Mouse (Mus musculus) kidney, postnatal 0 days (tissue): ENCODE results near the gene Crym. TPM values are rescaled to one million over a fixed set of nuclear protein-coding genes. Genes with fewer than 3 reads are reported as not detected.

Source experiments
- ATAC-seq: fragments of 200-750 bp; cut with Nextera tagmentation; replicated peaks from 2 replicates; pipeline ENCODE4 v1.8.0; 2017; ENCODE audit warnings: low read depth, moderate number of reproducible peaks, moderate TSS enrichment, moderate library complexity; ENCODE audit not compliant: low FRiP score
- DNase-seq: peaks from one replicate; pipeline ENCODE4 v3.0.0-alpha.2; 2016; ENCODE audit warnings: low spot score
- H3K27ac ChIP-seq: fragments of 300-500 bp; sonication (generic); 2 replicates; pipeline ENCODE4 v1.5.1; 2014; ENCODE audit warnings: mild to moderate bottlenecking
- H3K27me3 ChIP-seq: fragments of 300-500 bp; sonication (generic); 2 replicates; pipeline ENCODE4 v1.6.1; 2014; ENCODE audit warnings: low read length, mixed read lengths; ENCODE audit not compliant: insufficient read depth
- H3K36me3 ChIP-seq: fragments of 300-500 bp; sonication (generic); 2 replicates; pipeline ENCODE4 v1.6.1; 2014; ENCODE audit warnings: low read length, mixed read lengths; ENCODE audit not compliant: insufficient read depth
- H3K4me1 ChIP-seq: fragments of 300-500 bp; sonication (generic); replicated peaks from 2 replicates; pipeline ENCODE4 v1.6.1; 2014; ENCODE audit warnings: antibody characterized with exemption, low read length, mixed read lengths; ENCODE audit not compliant: insufficient read depth
- H3K4me2 ChIP-seq: fragments of 300-500 bp; sonication (generic); 2 replicates; pipeline ENCODE4 v1.6.1; 2014; ENCODE audit warnings: mild to moderate bottlenecking, low read length, moderate library complexity, mixed read lengths
- H3K4me3 ChIP-seq: fragments of 300-500 bp; sonication (generic); replicated peaks from 2 replicates; pipeline ENCODE4 v1.5.1; 2014; ENCODE audit warnings: low read depth, low read length
- H3K9ac ChIP-seq: fragments of 300-500 bp; sonication (generic); 2 replicates; pipeline ENCODE4 v1.6.1; 2014; ENCODE audit warnings: low read depth, low read length
- H3K9me3 ChIP-seq: fragments of 300-500 bp; sonication (generic); replicated peaks from 2 replicates; pipeline ENCODE4 v1.6.1; 2016; ENCODE audit warnings: low read length, inconsistent platforms, mixed read lengths
- CTCF ChIP-seq: IDR thresholded peaks from 2 replicates; pipeline ENCODE4 v1.5.1; 2016; ENCODE audit warnings: antibody characterized with exemption, low read depth, mild to moderate bottlenecking, moderate library complexity
- WGBS: fragments of 180-500 bp; shearing (Covaris S2); extraction: QIAGEN DNeasy Blood & Tissue Kit; methylation state at CpG from one replicate; pipeline ENCODE4 v1.1.7; 2014; 5-methylcytosine and 5-hydroxymethylcytosine counted together
- polyA plus RNA-seq: library from polyadenylated mRNA; unstranded; fragments of >200 nt; fragmentation: Nextera tagmentation; extraction: Ambion mirVana; gene quantifications from 2 replicates; pipeline ENCODE4 v1.2.1, GENCODE M21; 2015

The Crym gene
- polyA plus RNA-seq, result 41.6 and 43.3 TPM in 2 replicates

DNA sequence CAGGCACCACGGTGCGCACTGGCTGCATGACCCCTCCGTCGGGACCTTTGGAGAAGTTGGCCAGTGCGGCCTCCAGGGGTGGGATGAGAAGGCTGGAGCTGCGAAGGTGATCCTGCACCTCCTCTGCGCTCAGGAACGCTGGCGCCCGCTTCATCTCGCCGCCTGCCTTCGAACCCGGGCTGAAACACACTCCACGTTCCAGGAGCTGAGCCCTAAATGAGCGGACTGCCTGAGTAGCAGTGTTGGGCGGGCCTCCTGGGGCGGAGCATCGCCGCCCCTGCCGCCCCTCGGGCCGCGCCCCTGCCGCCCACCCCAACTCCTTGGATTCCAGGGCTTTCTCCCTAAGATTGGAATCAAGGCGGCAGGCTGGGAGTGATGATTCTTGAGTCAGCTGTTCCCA is at the start of gene Crym:
Gene Crym, minus strand, starts transcription at position 341 of the 400 bp plus-strand sequence.
- Histone ChIP-seq H3K4me1 (0 out of 2 replicates have a peak, but pooled peaks cover 2% of the 10 kb centered on the region), H3K9ac (no peak within 1 kb of the TSS)
- no peak for ATAC-seq

GRCm38 (mm10) chr7:120241092-120241491 is 39.2 kb upstream of the Crym start:
- TF ChIP-seq CTCF, result peak; percentile 59
- H3K9ac ChIP-seq, result no peak overlapping the region
- no peaks in the 10 kb centered on the region for H3K27me3 ChIP-seq
- H3K4me2 ChIP-seq, result no peak overlapping the region
- DNase-seq, result no peak
- H3K27ac ChIP-seq, result no peak overlapping the region
- H3K4me1 ChIP-seq, result no peaks in the 10 kb centered on the region
- no peaks in the 10 kb centered on the region for H3K36me3 ChIP-seq
- no peak overlapping the region for H3K4me3 ChIP-seq
- no peaks in the 10 kb centered on the region for H3K9me3 ChIP-seq
- ATAC-seq, result no peak

More for the DNA sequence above, at the start of gene Crym:
- Histone ChIP-seq H3K4me3 (peak within 1 kb of the TSS; percentile 31), H3K36me3 (no peaks in the 10 kb centered on the region), H3K4me2 (peak within 1 kb of the TSS; percentile 56), H3K9me3 (no peaks in the 10 kb centered on the region), H3K27me3 (no peaks in the 10 kb centered on the region), H3K27ac (no peak within 1 kb of the TSS)
- WGBS, result 4% methylated on average over 26 of the region's 26 CpGs
- DNase-seq, result peak; percentile 34
- no peak for TF ChIP-seq CTCF

DNA sequence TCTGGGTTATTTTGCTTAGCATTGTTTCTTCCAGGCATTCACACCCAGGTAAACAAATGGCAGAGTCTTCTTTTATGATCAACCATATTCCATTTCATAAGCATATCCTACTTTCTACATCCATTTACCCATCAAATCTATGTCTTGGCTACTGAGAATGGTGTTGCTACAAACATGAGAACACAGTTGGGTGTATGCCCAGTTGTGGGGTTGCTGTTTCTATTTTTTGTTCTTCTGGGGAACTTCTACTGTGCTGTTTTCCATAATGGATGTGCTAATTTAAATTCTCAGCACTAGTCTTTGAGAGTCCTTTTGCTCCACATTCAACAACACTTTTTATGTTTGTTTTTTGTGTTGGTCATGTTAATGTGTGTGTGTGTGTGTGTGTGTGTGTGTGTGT is 26.6 kb upstream of the Crym start:
- no peak overlapping the region for H3K4me3 ChIP-seq
- no peaks in the 10 kb centered on the region for H3K4me1 ChIP-seq
- ATAC-seq (no peak), DNase-seq (no peak)
- H3K4me2 ChIP-seq, result no peak overlapping the region
- H3K9ac ChIP-seq, result no peak overlapping the region
- H3K27ac ChIP-seq, result no peak overlapping the region
- no peaks in the 10 kb centered on the region for H3K27me3 ChIP-seq
- H3K9me3 ChIP-seq, result no peaks in the 10 kb centered on the region
- H3K36me3 ChIP-seq, result no peaks in the 10 kb centered on the region
- TF ChIP-seq CTCF, result no peak

DNA sequence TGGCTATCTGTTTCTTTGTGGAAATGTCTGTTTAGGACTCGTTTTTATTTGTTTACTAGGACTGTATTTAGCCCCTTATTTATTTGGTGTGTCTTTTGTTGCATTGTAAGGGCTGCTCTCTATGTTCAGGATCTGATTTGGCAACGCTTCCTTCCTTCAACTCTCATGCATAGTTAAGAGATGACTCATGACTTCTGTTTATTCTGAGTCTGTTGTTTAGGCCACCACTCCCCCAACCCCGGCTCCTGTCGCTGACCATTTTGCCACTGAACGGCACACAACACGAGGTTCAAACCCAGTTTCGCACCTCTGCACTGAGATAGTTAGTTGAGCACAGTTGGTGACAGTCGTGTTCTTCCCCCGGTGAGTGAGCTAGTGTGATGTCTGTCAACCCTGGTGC is 4.1 kb upstream of the Crym start:
- no peak overlapping the region for H3K4me2 ChIP-seq
- no peaks in the 10 kb centered on the region for H3K36me3 ChIP-seq
- H3K9ac ChIP-seq, result no peak overlapping the region
- ATAC-seq (no peak), DNase-seq (peak; percentile 39)
- WGBS, result 44% methylated on average over 9 of the region's 9 CpGs
- H3K27me3 ChIP-seq, result no peaks in the 10 kb centered on the region
- no peak overlapping the region for H3K27ac ChIP-seq
- no peak for TF ChIP-seq CTCF
- H3K4me3 ChIP-seq, result no peak overlapping the region
- no peaks in the 10 kb centered on the region for H3K9me3 ChIP-seq
- H3K4me1 ChIP-seq, result 0 out of 2 replicates have a peak, but pooled peaks cover 2% of the 10 kb centered on the region

DNA sequence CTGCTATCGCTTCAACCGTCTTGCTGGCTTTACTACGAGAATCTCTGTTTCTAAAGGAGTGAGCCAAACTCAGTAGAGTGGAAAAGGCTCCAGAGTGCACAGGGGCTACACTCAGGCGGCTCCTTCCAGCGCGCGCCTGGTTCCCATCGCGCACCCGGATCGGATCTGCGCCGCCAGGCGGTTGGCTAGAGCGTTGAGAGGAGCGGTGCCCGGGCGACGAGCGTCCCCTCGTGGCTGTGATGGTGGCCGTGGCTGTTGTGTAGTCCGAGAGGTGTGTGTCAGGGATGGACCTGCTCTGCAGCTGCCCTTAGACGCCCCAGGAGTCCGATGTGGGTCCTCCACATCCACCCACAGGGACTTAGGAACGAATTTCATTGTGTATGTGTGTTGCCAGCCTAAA is 1.9 kb upstream of the Crym start, which contains the start of gene Abca14:
Gene Abca14, plus strand, starts transcription at position 173 of the 400 bp plus-strand sequence.
- H3K36me3 ChIP-seq, result no peaks in the 10 kb centered on the region
- H3K27me3 ChIP-seq, result no peaks in the 10 kb centered on the region
- H3K27ac ChIP-seq, result no peak within 1 kb of the TSS
- DNase-seq (peak; percentile 86), ATAC-seq (peak; percentile 89)
- H3K9me3 ChIP-seq, result no peaks in the 10 kb centered on the region
- WGBS, result 5% methylated on average over 26 of the region's 26 CpGs
- 0 out of 2 replicates have a peak, but pooled peaks cover 2% of the 10 kb centered on the region for H3K4me1 ChIP-seq
- peak; percentile 100 for TF ChIP-seq CTCF
- H3K4me2 ChIP-seq, result no peak within 1 kb of the TSS
- no peak within 1 kb of the TSS for H3K9ac ChIP-seq
- no peak within 1 kb of the TSS for H3K4me3 ChIP-seq

GRCm38 (mm10) chr7:120201231-120201744 is 623 bp downstream of the Crym start:
- H3K36me3 ChIP-seq, result no peaks in the 10 kb centered on the region
- H3K4me3 ChIP-seq, result peak overlapping the region; percentile 31
- H3K4me1 ChIP-seq, result 0 out of 2 replicates have a peak, but pooled peaks cover 2% of the 10 kb centered on the region
- H3K4me2 ChIP-seq, result peak overlapping the region; percentile 56
- WGBS, result 3% methylated on average over 14 of the region's 14 CpGs
- no peaks in the 10 kb centered on the region for H3K9me3 ChIP-seq
- no peaks in the 10 kb centered on the region for H3K27me3 ChIP-seq
- no peak for TF ChIP-seq CTCF
- no peak overlapping the region for H3K27ac ChIP-seq
- peak; percentile 12 for DNase-seq
- H3K9ac ChIP-seq, result no peak overlapping the region
- no peak for ATAC-seq

DNA sequence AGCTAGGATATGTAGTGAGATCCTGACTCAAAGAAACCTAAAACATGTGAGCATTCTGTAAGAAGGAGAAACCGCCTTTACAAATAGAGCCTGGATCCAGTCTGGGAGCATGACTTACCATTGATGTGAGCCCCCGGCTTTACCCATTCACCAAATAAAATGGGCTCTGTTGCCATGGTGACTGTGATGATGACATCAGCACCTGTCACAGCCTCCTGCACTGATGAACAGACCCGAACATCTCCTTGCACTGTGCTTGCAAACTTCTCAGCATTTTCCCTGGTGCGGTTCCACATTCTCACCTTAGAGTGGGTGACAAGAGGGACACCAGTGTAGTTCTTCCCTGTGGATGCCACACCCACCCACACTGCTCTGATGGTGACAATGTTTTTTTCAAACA is 6.7 kb downstream of the Crym start:
- TF ChIP-seq CTCF, result no peak
- ATAC-seq (no peak), DNase-seq (no peak)
- Histone ChIP-seq H3K9ac (no peak overlapping the region), H3K4me1 (no peaks in the 10 kb centered on the region), H3K4me3 (no peak overlapping the region), H3K27me3 (no peaks in the 10 kb centered on the region), H3K36me3 (no peaks in the 10 kb centered on the region), H3K9me3 (no peaks in the 10 kb centered on the region), H3K4me2 (no peak overlapping the region), H3K27ac (no peak overlapping the region)
- WGBS, result 90% methylated on average over 4 of the region's 4 CpGs
